Mouse (Mus musculus) frontal cortex, postnatal 10 days (tissue): Measurements from ENCODE around the gene Usf2.
"Not testable (repeated sequence)": the region's sequence is repeated elsewhere in the genome, so short reads cannot be mapped to it uniquely, and the experiment has no call there.

Source experiments
- DNase-seq, 2 experiments: peaks; one replicate each; pipeline ENCODE4 v3.0.0; 2022; ENCODE audit warnings: low spot score in 2 of 2, mixed read lengths in 1 of 2

The Usf2 gene

DNA sequence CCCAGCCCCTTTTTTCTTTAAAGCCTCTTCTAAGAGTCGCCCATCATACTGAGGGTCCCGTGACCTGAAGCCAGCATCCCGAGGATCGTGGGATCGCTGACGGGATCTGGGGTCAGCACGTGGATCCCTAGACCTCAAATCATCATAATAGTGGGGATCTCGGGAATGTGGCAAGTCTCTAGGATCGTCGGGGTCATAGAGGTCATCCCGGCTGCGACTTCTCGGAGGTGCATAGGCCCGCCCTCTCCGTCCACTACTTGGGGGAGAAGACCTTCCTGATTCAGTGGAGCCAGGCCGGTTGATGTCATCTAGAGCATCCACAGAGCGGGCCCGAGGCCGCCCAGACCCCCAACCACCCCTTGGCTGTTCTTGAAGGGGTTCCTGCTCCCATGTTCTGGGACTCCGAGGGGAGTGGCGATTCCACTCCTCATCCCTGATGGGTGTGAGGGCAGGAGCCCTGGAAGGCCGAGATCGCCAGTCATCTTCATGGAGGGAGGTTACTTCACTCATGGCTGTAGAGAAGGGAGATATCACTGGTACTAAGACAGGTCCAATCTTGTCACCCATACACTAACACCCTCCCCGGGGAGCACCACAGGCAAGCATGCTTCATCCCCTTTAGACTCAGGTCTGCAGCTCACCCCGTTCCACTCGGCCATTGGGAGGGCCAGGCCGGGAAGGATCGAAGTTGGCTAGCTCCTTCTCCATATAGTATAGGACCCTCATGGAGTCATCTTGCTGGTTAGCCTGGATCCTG lies 1.7 kb upstream of the Usf2 start:
- DNase-seq, result no peak

GRCm38 (mm10) chr7:30957367-30957783 lies 772 bp upstream of the Usf2 start:
- DNase-seq, result peak; percentile 82 to 84

GRCm38 (mm10) chr7:30956357-30956751 lies 249 bp downstream of the Usf2 start:
- DNase-seq, result peak in 1 of 2 experiments; percentile 50

DNA sequence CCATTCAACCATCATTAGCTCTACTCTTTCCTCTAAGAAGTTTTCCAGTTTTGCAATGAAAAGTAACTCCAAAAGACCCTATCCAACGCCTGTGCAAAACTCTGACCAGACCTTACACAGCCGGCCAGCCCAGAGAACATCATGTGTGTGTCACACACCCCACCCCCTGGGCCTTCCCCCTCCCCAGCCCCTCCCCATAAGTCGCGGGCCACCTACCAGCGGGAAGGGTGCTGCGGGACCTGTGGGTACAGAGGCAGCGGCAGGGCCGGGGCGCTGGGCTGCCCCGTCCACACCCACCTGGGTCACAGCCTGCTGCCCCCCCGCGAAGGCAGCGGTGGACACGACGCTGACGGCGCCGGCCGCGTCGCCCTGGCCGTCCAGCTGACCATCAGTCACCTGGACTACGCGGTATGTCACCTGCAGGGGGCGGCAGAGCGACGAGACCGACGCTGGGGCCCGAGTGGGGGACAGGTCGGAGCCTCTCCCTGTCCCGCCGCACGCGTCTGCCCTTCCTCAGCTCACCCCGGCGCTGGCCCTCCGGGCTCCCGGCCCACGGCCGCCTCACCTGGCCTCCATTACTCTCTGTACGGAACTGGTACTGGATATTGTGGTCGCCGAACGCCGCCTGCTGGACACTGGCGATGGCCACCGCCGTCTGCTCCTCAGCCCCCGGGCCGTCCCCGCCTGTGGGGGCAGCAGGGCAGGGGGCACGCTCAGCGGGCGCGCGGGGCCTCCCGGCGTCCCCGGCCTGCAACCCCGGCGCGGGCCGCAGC lies 833 bp downstream of the Usf2 start:
- DNase-seq, result peak; percentile 78 to 82

DNA sequence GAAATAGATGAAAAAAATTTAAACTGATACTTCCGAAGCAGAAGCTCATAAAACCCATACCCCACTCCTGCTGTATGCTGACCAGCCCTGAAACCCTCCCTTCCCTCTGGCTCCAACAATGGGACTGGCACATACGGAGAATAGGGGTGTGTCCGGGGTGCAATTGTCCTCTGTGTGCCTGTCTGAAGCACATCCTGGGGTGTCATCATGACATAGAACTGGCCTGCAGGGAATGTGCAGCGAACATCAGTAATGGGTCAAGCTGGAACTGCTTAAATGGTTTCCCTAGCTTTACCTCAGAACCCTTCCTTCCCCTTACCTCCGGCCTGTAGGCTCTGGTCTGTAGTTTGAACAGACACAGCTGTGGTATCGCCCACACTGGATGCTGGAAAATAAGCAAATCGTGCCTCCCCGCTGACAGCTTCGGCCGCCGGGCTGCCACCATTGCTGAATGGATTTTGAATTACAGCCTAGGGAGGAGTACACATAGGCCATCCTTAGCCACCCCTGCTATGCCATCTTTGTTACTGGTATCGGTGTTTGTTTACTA lies 1.6 kb downstream of the Usf2 start:
- DNase-seq, result no peak

- no peak for DNase-seq
Observed at GRCm38 (mm10) chr7:30954036-30954435, 2.6 kb downstream of the Usf2 start.

GRCm38 (mm10) chr7:30953459-30953858 lies 3.1 kb downstream of the Usf2 start:
- DNase-seq, result no peak

DNA sequence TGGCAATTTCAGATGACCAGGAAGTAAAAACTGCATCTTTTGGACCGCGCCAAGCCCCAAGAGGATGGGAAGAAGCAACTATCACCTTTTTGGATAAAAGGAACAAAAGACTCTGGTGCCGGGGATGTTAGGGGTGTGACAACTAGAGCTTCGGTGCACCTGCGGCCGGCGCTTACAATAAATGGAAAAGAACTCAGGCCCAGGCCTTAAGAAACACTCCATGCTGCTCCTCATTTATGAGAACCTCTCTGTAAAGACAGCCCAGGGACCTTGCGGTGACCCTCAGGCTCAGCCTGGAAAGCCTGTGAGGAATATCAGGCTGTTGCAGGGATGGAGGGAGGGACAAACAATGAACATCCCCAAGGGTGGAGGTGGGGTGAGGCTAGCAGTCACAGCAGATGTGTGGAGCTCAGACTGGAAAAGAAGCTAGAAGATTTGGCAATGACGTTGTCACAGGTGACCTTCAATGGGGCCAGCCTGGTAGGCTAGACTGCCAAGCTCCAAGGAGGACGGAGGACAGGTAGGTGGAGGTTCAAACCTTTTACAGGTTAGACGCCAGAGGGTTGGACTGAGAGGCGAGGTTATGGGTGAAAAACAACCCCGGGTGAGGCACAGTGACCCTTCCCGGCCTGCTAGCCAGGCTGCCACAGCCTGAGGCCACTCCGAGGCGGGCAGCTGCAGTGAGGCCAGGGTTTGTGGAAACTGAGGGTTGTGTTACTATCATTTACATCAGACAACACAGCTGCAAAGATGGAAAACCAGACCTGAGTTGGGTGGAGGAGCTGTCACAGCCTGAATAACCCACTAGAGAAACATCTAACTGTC lies 4.0 kb downstream of the Usf2 start:
- DNase-seq, result no peak

DNA sequence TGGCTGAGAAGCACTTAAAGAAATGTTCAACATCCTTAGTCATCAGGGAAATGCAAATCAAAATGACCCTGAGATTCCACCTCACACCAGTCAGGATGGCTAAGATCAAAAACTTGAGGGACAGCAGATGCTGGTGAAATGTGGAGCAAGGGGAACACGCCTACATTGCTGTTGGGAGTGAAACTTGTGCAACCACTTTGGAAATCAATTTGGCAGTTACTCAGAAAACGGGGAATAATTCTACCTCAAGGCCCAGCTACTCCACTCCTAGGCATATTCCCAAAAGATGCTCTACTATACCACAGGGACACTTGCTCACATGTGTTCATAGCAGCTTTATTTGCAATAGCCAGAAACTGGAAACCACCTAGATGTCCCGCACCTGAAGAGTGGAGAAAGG lies 6.7 kb downstream of the Usf2 start:
- not testable (repeated sequence) for DNase-seq

DNA sequence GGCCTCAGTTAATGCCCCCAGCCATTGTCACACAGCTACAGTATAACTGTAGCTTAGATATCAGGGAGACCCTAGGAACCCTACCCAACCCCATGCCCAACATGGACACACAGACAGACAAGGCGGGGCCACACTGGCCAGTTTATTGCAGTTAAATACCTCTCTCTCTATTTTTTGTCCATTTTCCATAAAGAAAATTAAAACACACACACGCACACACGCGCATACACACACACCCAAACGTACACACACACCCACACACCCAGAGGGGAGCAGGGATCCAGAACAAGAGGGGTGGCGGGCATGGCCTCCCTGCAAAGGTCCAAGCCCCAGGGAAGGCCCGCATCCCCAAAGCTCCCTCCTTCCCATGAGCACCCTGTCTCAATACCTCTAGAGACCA lies 10.7 kb downstream of the Usf2 start:
- DNase-seq, result no peak

GRCm38 (mm10) chr7:30945466-30945865 lies 11.1 kb downstream of the Usf2 start:
- DNase-seq, result not testable (repeated sequence)

- DNase-seq, result not testable (repeated sequence)
Observed at GRCm38 (mm10) chr7:30944706-30945105, 11.9 kb downstream of the Usf2 start.

DNA sequence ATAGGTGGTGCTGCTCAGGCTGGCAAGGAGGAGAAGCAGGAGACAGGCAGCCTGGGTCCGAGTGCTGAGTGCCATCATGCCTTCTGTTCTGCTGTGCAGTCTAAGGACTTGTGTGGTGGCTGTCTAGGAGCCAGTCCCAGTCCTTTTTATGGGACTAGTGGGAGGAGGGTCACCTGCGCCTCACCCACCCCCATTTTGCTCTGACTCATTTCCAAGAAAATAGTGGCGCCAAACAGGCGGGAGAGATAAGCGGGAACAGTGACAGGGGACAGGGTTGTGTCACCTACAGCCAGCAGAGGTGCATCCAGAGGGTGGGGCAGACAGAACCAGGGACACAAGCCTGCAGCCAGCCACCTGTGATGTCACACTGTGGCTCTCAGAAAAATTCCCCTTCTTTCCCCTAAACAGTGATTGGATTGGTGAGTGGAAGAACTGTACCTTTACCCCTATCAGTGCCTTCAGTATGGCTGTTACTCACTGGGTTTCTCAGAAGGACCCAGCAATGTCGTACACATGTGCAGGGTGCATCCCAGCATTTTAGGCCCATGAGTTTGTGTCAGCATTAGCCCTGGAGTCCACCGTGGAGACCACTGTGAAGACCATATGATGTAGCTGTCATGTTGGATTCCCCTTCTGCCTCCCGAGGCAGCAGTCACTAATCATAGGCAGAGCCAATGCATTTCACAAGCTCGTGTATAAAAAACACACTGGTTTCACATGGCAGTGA lies 12.5 kb downstream of the Usf2 start, which contains the start of gene Hamp:
Gene Hamp (minus strand): TSS at position 124 of the 727 bp plus-strand sequence.
- no peak for DNase-seq

GRCm38 (mm10) chr7:30942365-30942764 lies 14.2 kb downstream of the Usf2 start:
- DNase-seq, result not testable (repeated sequence)

DNA sequence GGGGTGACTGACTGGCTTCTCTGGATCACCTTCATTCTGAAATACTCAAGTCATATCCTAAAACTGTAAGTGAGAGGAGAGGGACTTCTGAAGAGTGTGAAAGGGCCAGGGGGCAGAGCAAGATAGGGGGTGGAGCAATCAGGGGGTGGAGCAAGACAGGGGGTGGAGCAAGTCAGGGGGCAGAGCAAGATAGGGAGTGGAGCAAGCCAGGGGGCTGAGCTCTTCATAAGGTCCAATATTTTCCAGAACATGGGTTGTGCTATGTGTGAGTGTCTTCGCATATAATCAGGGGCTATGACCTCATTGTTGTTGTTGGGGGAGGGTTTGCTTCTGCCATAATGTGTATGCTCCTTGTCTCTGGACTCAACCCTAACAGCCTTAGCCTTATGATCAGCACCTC lies 16.5 kb downstream of the Usf2 start:
- DNase-seq, result not testable (repeated sequence)

DNA sequence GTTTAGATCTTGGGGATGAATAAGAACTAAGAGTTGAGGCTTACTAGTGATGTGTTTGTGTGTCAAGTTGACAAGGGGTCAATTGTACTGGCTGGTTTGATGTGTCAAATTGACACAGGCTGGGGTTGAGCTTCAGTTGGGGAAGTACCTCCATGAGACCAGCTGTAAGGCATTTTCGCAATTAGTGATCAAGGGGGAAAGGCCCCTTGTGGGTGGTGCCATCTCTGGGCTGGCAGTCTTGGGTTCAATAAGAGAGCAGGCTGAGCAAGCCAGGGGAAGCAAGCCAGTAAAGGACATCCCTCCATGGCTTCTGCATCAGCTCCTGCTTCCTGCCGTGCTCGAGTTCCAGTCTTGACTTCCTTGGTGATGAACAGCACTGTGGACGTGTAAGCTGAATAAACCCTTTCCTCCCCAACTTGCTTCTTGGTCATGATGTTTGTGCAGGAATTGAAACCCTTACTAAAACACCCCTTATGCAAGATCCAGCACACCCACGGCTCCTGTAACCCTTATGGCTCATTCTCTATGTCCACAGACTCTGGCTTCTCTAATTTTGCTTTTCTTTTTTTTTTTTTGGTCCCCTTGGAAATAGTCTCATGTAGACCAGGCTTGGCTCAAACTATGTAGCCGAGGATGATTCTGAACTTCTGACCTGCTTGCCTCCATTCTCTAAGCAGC lies 21.0 kb downstream of the Usf2 start:
- not testable (repeated sequence) for DNase-seq

DNA sequence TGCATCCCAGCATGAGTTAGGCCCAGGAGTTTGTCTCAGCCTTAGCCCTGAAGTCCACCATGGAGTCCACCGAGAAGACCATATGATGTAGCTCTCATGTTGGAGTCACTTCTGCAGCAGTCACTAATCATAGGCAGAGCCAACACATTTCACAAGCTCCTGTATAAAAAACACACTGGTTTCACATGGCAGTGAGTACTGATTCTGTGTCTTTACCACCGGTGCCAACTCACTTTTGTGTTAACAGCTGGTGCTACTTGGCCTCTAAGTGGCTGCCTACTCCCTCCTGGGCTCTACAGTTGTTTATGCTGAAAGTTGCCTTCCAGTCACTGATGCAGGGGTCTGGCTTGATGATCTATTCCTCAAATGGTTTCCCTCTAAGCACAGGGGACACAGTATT lies 32.0 kb downstream of the Usf2 start, which contains the start of gene Hamp2:
Gene Hamp2 (minus strand): TSS at position 101 of the 400 bp plus-strand sequence.
- not testable (repeated sequence) for DNase-seq

- DNase-seq, result no peak
Observed at GRCm38 (mm10) chr7:30924071-30924470, 32.5 kb downstream of the Usf2 start.

- DNase-seq, result not testable (repeated sequence)
Observed at GRCm38 (mm10) chr7:30922490-30922889, 34.1 kb downstream of the Usf2 start.

DNA sequence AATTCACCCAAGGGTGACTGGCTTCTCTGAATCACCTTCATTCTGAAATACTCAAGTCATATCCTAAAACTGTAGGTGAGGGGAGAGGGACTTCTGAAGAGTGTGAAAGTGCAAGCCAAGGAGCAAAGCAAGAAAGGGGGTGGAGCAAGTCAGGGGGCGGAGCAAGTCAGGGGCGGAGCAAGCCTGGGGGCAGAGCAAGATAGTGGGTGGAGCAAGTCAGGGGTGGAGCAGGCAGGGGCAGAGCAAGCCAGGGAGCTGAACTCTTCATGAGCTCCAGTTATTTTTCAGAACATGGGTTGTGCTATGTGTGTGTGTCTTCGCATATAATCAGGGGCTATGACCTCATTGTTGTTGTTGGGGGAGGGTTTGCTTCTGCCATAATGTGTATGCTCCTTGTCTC lies 36.4 kb downstream of the Usf2 start:
- DNase-seq, result no peak
